Mouse (Mus musculus) forebrain, postnatal 0 days (tissue): ENCODE results near the gene Ccdc90b. TPM values are rescaled to one million over a fixed set of nuclear protein-coding genes. Genes with fewer than 3 reads are reported as not detected.
A peak's percentile ranks its signal among the peaks of the same experiment; 100 is the strongest.

Experiments
- ATAC-seq: fragments of 200-750 bp; cut with Nextera tagmentation; 2 replicates; pipeline ENCODE4 v1.8.0; 2017; ENCODE audit warnings: mild to moderate bottlenecking, moderate library complexity
- DNase-seq: peaks from one replicate; pipeline ENCODE4 v3.0.0-alpha.2; 2015
- H3K27ac ChIP-seq: fragments of 300-500 bp; sonication (generic); 2 replicates; pipeline ENCODE4 v1.5.1; 2014; ENCODE audit warnings: low read depth, mild to moderate bottlenecking, antibody characterized with exemption, low read length, moderate library complexity, mixed read lengths
- H3K27me3 ChIP-seq: fragments of 300-500 bp; sonication (generic); 2 replicates; pipeline ENCODE4 v1.6.1; 2014; ENCODE audit warnings: mild to moderate bottlenecking, low read length, mixed read lengths; ENCODE audit not compliant: insufficient read depth
- H3K36me3 ChIP-seq: fragments of 300-500 bp; sonication (generic); 2 replicates; pipeline ENCODE4 v1.6.1; 2014; ENCODE audit warnings: mild to moderate bottlenecking, moderate library complexity; ENCODE audit not compliant: insufficient read depth
- H3K4me1 ChIP-seq: fragments of 300-500 bp; sonication (generic); 2 replicates; pipeline ENCODE4 v1.6.1; 2014; ENCODE audit warnings: antibody characterized with exemption; ENCODE audit not compliant: insufficient read depth
- H3K4me2 ChIP-seq: fragments of 300-500 bp; sonication (generic); 2 replicates; pipeline ENCODE4 v1.6.1; 2014; ENCODE audit warnings: low read depth, mild to moderate bottlenecking, moderate library complexity
- H3K4me3 ChIP-seq: fragments of 300-500 bp; sonication (generic); 2 replicates; pipeline ENCODE4 v1.5.1; 2014; ENCODE audit warnings: low read depth, low read length, mixed read lengths
- H3K9ac ChIP-seq: fragments of 300-500 bp; sonication (generic); 2 replicates; pipeline ENCODE4 v1.6.1; 2014; ENCODE audit warnings: mild to moderate bottlenecking
- H3K9me3 ChIP-seq: fragments of 300-500 bp; sonication (generic); 2 replicates; pipeline ENCODE4 v1.6.1; 2016; ENCODE audit warnings: low read length
- CTCF ChIP-seq: sonication (generic); IDR thresholded peaks from 2 replicates; pipeline ENCODE4 v1.5.1; 2016; ENCODE audit warnings: antibody characterized with exemption, control low read depth, low read depth
- WGBS: fragments of 180-500 bp; shearing (Covaris S2); extraction: QIAGEN DNeasy Blood & Tissue Kit; methylation state at CpG from one replicate; pipeline ENCODE4 v1.1.7; 2014; 5-methylcytosine and 5-hydroxymethylcytosine counted together
- polyA plus RNA-seq: library from polyadenylated mRNA; unstranded; fragments of >200 nt; fragmentation: Nextera tagmentation; extraction: Ambion mirVana; gene quantifications from 2 replicates; pipeline ENCODE4 v1.2.1, GENCODE M21; 2015
- total RNA-seq: library from RNA; depleted of rRNA; stranded (reverse); fragments of >200 nt; gene quantifications from 2 replicates; pipeline ENCODE4 v1.2.3, GENCODE M21; 2014

Gene Ccdc90b
- total and polyA plus RNA-seq, 2 experiments from 2014 or later: 47.7 to 49.9 TPM

GRCm38 (mm10) chr7:92550248-92550989 lies 10.5 kb upstream of the Ccdc90b start:
- Histone ChIP-seq H3K27me3 (no peaks in the 10 kb centered on the region), H3K4me2 (no peak overlapping the region), H3K4me1 (no peaks in the 10 kb centered on the region), H3K36me3 (no peaks in the 10 kb centered on the region), H3K27ac (no peak overlapping the region), H3K9me3 (no peaks in the 10 kb centered on the region), H3K9ac (no peak overlapping the region), H3K4me3 (no peak overlapping the region)
- no peak for DNase-seq
- TF ChIP-seq CTCF: no peak
- ATAC-seq: no peak
- WGBS: 85% methylated on average over 6 of the region's 6 CpGs

- no peak overlapping the region for H3K4me2 ChIP-seq
- H3K9me3 ChIP-seq: no peaks in the 10 kb centered on the region
- H3K36me3 ChIP-seq: no peaks in the 10 kb centered on the region
- peak; percentile 85 for DNase-seq
- no peaks in the 10 kb centered on the region for H3K27me3 ChIP-seq
- peak; percentile 68 for TF ChIP-seq CTCF
- no peaks in the 10 kb centered on the region for H3K4me1 ChIP-seq
- no peak overlapping the region for H3K9ac ChIP-seq
- peak; percentile 79 for ATAC-seq
- H3K4me3 ChIP-seq: no peak overlapping the region
- 52% methylated on average over 4 of the region's 4 CpGs for WGBS
- H3K27ac ChIP-seq: no peak overlapping the region
These were observed 10.0 kb upstream of the Ccdc90b start for GRCm38 (mm10) chr7:92550990-92551392.

GRCm38 (mm10) chr7:92558744-92559143 lies 2.2 kb upstream of the Ccdc90b start:
- H3K27me3 ChIP-seq: no peaks in the 10 kb centered on the region
- H3K36me3 ChIP-seq: no peaks in the 10 kb centered on the region
- no peak overlapping the region for H3K4me2 ChIP-seq
- DNase-seq (no peak), ATAC-seq (no peak)
- no peak overlapping the region for H3K27ac ChIP-seq
- H3K9me3 ChIP-seq: no peaks in the 10 kb centered on the region
- H3K4me1 ChIP-seq: 0 out of 2 replicates have a peak, but pooled peaks cover 6% of the 10 kb centered on the region
- TF ChIP-seq CTCF: no peak
- H3K4me3 ChIP-seq: no peak overlapping the region
- no peak overlapping the region for H3K9ac ChIP-seq
- WGBS: 94% methylated on average over 2 of the region's 2 CpGs

DNA sequence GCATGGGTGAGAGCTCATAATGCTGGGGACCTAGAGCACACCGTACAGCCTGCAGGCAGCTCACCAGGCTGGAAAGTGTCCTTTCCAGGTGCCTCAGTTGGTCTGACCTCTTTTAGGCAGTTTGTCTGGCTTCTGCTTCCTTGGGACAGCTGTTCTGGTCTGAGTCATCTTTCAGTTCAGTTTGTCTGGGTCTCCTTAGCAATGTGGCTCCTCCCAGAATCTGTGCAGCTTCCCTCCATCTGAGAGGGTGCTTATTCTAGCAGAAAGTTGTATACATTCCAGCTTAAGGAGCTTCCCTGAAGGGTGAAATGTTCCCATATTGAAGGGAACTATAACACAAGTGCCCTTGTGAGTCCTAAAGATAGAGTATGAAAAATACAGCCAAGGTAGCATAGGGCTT lies 5.8 kb downstream of the Ccdc90b start:
- DNase-seq: no peak
- H3K27me3 ChIP-seq: no peaks in the 10 kb centered on the region
- H3K36me3 ChIP-seq: peaks cover 6% of the 10 kb centered on the region; the same call in 1 of the 2 replicates
- no peak overlapping the region for H3K4me3 ChIP-seq
- 91% methylated on average over 1 of the region's 1 CpGs for WGBS
- no peak overlapping the region for H3K27ac ChIP-seq
- ATAC-seq: no peak
- H3K9ac ChIP-seq: no peak overlapping the region
- TF ChIP-seq CTCF: no peak
- H3K4me2 ChIP-seq: no peak overlapping the region
- H3K9me3 ChIP-seq: no peaks in the 10 kb centered on the region
- 0 out of 2 replicates have a peak, but pooled peaks cover 6% of the 10 kb centered on the region for H3K4me1 ChIP-seq

DNA sequence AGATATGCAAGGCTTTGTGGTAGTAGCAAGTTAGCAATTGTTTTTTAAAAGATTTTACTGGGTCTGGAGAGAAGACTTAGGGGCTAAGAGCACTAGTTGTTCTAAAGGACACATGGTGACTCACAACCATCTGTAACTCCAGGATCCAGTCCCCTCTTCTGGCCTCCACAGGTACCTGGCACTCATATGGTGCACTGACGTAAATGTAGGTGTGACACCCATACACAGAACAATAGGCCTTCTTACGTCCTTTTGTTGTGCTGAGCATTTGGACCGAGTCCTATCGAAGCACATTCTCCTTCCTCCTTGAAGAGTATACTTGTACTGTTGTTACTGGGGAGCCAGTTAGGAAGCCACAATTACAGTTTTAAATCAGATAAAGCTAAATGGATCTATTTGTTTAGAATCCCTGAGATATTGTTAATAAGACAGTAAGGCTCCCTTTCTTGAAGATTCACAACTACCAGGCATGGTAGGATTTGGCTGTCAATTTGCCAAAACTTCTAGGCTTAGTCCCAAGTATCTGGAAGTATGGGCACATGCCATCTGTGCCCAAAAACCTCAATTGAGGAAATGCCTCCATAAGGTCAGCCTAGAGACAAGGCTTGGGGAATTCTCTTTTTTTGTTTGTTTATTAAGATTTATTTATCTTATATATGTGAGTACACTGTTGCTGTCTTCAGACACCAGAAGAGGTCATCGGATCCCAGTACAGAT lies 19.7 kb downstream of the Ccdc90b start:
- Histone ChIP-seq H3K4me2 (no peak overlapping the region), H3K4me3 (no peak overlapping the region), H3K9me3 (no peaks in the 10 kb centered on the region), H3K27me3 (no peaks in the 10 kb centered on the region), H3K4me1 (no peaks in the 10 kb centered on the region), H3K27ac (no peak overlapping the region), H3K9ac (no peak overlapping the region), H3K36me3 (peaks cover 30% of the 10 kb centered on the region)
- TF ChIP-seq CTCF: no peak
- no peak for ATAC-seq
- 78% methylated on average over 5 of the region's 5 CpGs for WGBS
- peak; percentile 19 for DNase-seq

DNA sequence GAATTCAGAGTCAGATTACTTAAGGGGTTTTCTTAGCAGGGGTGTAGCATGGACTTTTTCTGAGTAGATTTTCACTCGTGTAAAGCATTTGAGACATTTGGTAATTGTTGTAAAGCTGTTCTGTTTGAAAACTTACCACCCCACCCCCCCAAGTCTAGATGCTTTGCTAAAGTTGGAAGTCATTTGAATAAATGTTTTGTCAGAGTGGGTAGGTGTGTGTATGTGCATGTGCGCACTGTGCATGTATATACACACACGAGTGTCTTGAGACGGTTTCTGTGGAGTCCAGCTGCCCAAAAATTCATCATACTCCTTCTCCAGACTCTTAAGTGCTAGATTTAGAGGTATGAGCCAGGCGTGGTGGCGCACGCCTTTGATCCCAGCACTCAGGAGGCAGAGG lies 22.6 kb downstream of the Ccdc90b start:
- H3K4me3 ChIP-seq: no peak overlapping the region
- ATAC-seq (no peak), DNase-seq (no peak)
- no peaks in the 10 kb centered on the region for H3K4me1 ChIP-seq
- no peak overlapping the region for H3K27ac ChIP-seq
- WGBS: 90% methylated on average over 7 of the region's 7 CpGs
- no peak for TF ChIP-seq CTCF
- peaks cover 19% of the 10 kb centered on the region for H3K36me3 ChIP-seq
- H3K9ac ChIP-seq: no peak overlapping the region
- H3K27me3 ChIP-seq: no peaks in the 10 kb centered on the region
- H3K4me2 ChIP-seq: no peak overlapping the region
- H3K9me3 ChIP-seq: no peaks in the 10 kb centered on the region

GRCm38 (mm10) chr7:92589986-92590385 lies 29.0 kb downstream of the Ccdc90b start:
- Histone ChIP-seq H3K36me3 (no peaks in the 10 kb centered on the region), H3K27ac (no peak overlapping the region), H3K27me3 (no peaks in the 10 kb centered on the region), H3K4me3 (no peak overlapping the region), H3K4me2 (no peak overlapping the region), H3K4me1 (no peaks in the 10 kb centered on the region), H3K9ac (no peak overlapping the region), H3K9me3 (no peaks in the 10 kb centered on the region)
- 91% methylated on average over 7 of the region's 7 CpGs for whole genome bisulfite sequencing
- no peak for DNase-seq
- ATAC-seq: no peak
- no peak for TF ChIP-seq CTCF
